Mouse (Mus musculus): ENCODE measurements at regions not wholly inside any gene's neighbourhood (a gene's known extent, or its start where the extent isn't known, plus 50 kb on each side); places are given as distances from the start of the nearest gene placed in this dataset.
"Not testable (repeated sequence)": the region's sequence is repeated elsewhere in the genome, so short reads cannot be mapped to it uniquely, and the experiment has no call there.

GRCm38 (mm10) chr16:42440822-42441221 lies 100.4 kb upstream of the Gap43 start:
- no peaks in the 10 kb centered on the region for H3K36me3 ChIP-seq (ENCODE audit: control insufficient read depth, insufficient read depth, low read length)
- H3K9me3 ChIP-seq (ENCODE audit: control insufficient read depth, low read length): no peaks in the 10 kb centered on the region
- DNase-seq (ENCODE audit: low spot score) (no peak), ATAC-seq (replicated peaks; ENCODE audit: low FRiP score) (no peak)
- H3K4me1 ChIP-seq (replicated peaks; ENCODE audit: control insufficient read depth, insufficient read depth, low read length): peaks cover 8% of the 10 kb centered on the region; the same call in 1 of the 2 replicates
- H3K27ac ChIP-seq (ENCODE audit: low read depth, low read length): no peak overlapping the region
- H3K9ac ChIP-seq (ENCODE audit: low read length): no peak overlapping the region
- 40% methylated on average over 4 of the region's 4 CpGs for WGBS
- no peaks in the 10 kb centered on the region for H3K27me3 ChIP-seq (ENCODE audit: control insufficient read depth, insufficient read depth, low read length)
- no peak overlapping the region for H3K4me3 ChIP-seq (ENCODE audit: low read depth, low read length)
- no peak overlapping the region for H3K4me2 ChIP-seq (ENCODE audit: low read depth, low read length, severe bottlenecking)

GRCm38 (mm10) chr16:42431529-42431928 lies 91.1 kb upstream of the Gap43 start:
- Histone ChIP-seq H3K9ac (ENCODE audit: low read length) (no peak overlapping the region), H3K36me3 (ENCODE audit: control insufficient read depth, insufficient read depth, low read length) (no peaks in the 10 kb centered on the region), H3K27ac (ENCODE audit: low read depth, low read length) (no peak overlapping the region), H3K4me1 (replicated peaks; ENCODE audit: control insufficient read depth, insufficient read depth, low read length) (no peaks in the 10 kb centered on the region), H3K4me3 (ENCODE audit: low read depth, low read length) (no peak overlapping the region), H3K9me3 (ENCODE audit: control insufficient read depth, low read length) (no peaks in the 10 kb centered on the region), H3K4me2 (ENCODE audit: low read depth, low read length, severe bottlenecking) (no peak overlapping the region), H3K27me3 (ENCODE audit: control insufficient read depth, insufficient read depth, low read length) (no peaks in the 10 kb centered on the region)
- no peak for ATAC-seq (replicated peaks; ENCODE audit: low FRiP score)
- DNase-seq (ENCODE audit: low spot score): no peak
- 95% methylated on average over 1 of the region's 1 CpGs for WGBS

DNA sequence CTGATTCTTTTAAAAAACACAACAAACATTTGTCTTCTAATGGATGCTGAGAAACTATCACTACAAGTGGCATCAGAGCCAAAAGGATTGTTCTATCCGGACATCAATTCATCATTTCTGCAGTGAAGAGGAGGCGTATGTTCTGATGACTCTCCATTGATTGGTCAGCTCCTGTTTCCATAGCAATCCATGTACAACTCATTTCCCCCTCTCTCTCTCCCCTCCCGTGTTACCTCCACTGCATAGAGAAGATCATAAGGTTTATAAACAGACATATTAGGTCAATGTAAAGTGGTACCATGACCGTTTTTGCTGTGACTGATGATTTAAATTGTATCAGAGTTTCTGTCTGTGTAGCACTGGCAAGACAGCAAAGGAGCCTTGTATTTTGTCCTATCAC lies 76.2 kb upstream of the Gap43 start:
- no peak overlapping the region for H3K4me3 ChIP-seq (ENCODE audit: low read depth, low read length)
- no peak for ATAC-seq (replicated peaks; ENCODE audit: low FRiP score)
- no peaks in the 10 kb centered on the region for H3K9me3 ChIP-seq (ENCODE audit: control insufficient read depth, low read length)
- H3K4me2 ChIP-seq (ENCODE audit: low read depth, low read length, severe bottlenecking): no peak overlapping the region
- no peaks in the 10 kb centered on the region; the same call in 1 of the 2 replicates for H3K4me1 ChIP-seq (replicated peaks; ENCODE audit: control insufficient read depth, insufficient read depth, low read length)
- H3K36me3 ChIP-seq (ENCODE audit: control insufficient read depth, insufficient read depth, low read length): no peaks in the 10 kb centered on the region
- no peak overlapping the region for H3K9ac ChIP-seq (ENCODE audit: low read length)
- H3K27ac ChIP-seq (ENCODE audit: low read depth, low read length): no peak overlapping the region
- no peaks in the 10 kb centered on the region for H3K27me3 ChIP-seq (ENCODE audit: control insufficient read depth, insufficient read depth, low read length)
- no peak for DNase-seq (ENCODE audit: low spot score)
- whole genome bisulfite sequencing: 81% methylated on average over 4 of the region's 4 CpGs

DNA sequence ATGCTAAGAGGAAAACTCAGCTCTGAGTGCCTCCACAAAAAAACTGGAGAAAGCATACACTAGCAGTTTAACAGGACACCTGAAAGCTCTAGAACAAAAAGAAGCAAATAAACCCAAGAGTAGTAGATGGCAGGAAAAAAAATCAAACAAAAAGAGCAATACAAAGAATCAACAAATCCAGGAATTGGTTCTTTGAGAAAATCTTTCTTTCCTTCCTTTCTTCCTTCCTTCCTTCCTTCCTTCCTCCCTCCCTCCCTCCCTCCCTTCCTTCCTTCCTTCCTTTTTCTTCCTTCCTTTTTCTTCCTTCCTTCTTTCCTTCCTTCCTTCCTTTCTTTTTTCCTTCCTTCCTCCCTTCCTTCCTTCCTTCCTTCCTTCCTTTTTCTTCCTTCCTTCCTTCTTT lies 71.6 kb upstream of the Gap43 start:
- not testable (repeated sequence) for H3K9me3 ChIP-seq (ENCODE audit: control insufficient read depth, low read length); H3K27me3 ChIP-seq (ENCODE audit: control insufficient read depth, insufficient read depth, low read length); H3K4me1 ChIP-seq (replicated peaks; ENCODE audit: control insufficient read depth, insufficient read depth, low read length); DNase-seq (ENCODE audit: low spot score); H3K4me2 ChIP-seq (ENCODE audit: low read depth, low read length, severe bottlenecking); H3K27ac ChIP-seq (ENCODE audit: low read depth, low read length); H3K9ac ChIP-seq (ENCODE audit: low read length); H3K36me3 ChIP-seq (ENCODE audit: control insufficient read depth, insufficient read depth, low read length); H3K4me3 ChIP-seq (ENCODE audit: low read depth, low read length); ATAC-seq (replicated peaks; ENCODE audit: low FRiP score)

DNA sequence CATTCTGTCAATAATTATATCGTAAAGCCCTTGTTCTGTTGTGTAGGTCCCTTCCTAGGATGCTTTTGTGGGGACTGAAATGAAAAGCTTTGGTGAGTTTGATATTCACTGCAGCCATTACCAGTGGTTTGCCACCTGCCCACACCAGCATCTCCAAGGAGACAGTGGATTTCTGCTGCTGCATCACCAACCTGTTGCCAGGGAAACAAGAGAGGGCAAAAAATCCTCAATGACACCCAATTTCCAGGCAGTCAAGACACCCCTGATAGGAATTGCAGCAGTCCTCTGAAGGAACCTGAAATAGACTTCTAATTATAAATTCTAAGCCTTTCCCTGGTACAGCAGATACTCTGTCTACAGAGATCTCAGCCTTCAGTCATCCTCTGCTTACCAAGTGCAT lies 56.1 kb upstream of the Gap43 start:
- Histone ChIP-seq H3K4me1 (replicated peaks; ENCODE audit: control insufficient read depth, insufficient read depth, low read length) (no peaks in the 10 kb centered on the region), H3K4me2 (ENCODE audit: low read depth, low read length, severe bottlenecking) (no peak overlapping the region), H3K9ac (ENCODE audit: low read length) (no peak overlapping the region), H3K9me3 (ENCODE audit: control insufficient read depth, low read length) (no peaks in the 10 kb centered on the region), H3K36me3 (ENCODE audit: control insufficient read depth, insufficient read depth, low read length) (no peaks in the 10 kb centered on the region), H3K27ac (ENCODE audit: low read depth, low read length) (no peak overlapping the region), H3K4me3 (ENCODE audit: low read depth, low read length) (no peak overlapping the region), H3K27me3 (ENCODE audit: control insufficient read depth, insufficient read depth, low read length) (no peaks in the 10 kb centered on the region)
- no peak for DNase-seq (ENCODE audit: low spot score)
- ATAC-seq (replicated peaks; ENCODE audit: low FRiP score): no peak
- 64% methylated on average over 1 of the region's 1 CpGs for WGBS

Data from forebrain, embryonic 11.5 days (tissue).